Mouse (Mus musculus): Measurements from ENCODE around the gene Fate1. TPM values are rescaled to one million over a fixed set of nuclear protein-coding genes. Genes with fewer than 3 reads are reported as not detected.

Fate1 gene
- polyA plus RNA-seq (2015; fragmentation: Nextera tagmentation; extraction: Ambion mirVana): not detected in 2 replicates

DNA sequence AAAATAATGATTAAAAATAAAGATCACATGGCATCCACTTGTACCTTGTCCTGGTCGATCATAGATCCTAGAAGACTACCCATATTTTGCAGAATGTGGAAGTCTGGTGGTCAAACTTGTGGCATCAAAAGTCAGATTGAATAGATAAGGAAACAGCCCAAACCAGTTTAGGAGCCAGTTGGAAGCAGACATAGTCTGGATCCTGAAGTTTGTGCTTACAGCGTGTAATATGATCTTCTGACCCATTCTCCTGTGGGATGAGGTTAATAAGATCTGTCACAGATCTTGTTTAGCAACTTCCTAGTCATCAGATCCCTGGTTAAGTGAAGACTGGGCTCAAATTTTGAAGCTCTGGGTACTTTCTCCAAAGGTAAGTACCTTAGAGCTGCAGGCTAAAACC is at the start of gene Fate1:
TSS of gene Fate1 (plus strand) at position 301 of the 400 bp plus-strand sequence.

GRCm38 (mm10) chrX:71962073-71963051 is 10.4 kb upstream of the Fate1 start, which contains the start of gene Prrg3:
Prrg3 (plus strand) TSS chrX:71962624.

DNA sequence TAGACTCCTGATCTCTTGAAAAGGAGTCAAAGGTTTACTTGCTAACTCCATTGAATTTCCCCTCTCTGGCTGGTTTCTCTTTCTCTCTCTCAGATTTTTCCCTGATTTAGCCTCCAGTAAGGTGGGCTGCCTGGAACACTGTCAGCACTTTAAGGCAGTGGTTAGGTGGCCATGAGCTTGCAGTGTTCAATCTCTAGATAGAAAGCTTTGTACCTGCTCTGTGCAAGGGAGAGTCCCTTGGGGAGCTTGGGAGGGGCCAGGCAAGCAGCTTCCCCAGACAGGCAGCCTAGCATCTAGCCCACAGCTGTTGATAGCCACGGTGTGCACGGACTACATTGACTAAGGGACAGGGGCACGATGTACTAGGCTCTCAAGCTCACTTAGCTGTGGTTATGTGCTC is 18.8 kb downstream of the Fate1 start, which contains the start of gene Cnga2:
TSS of gene Cnga2 (plus strand) at position 301 of the 400 bp plus-strand sequence.

Other genes with a start within 250 kb of the Fate1 start
- gene Vma21, start 157.1 kb upstream of the Fate1 start, polyA plus RNA-seq (2015; fragmentation: Nextera tagmentation; extraction: Ambion mirVana): 70.0 and 74.2 TPM in 2 replicates
- not detected in 2 replicates for gene Gm1141, start 52.0 kb upstream of the Fate1 start, polyA plus RNA-seq (2015; fragmentation: Nextera tagmentation; extraction: Ambion mirVana)
- gene Prrg3, start 10.4 kb upstream of the Fate1 start, polyA plus RNA-seq (2015; fragmentation: Nextera tagmentation; extraction: Ambion mirVana): 10.0 TPM in 2 replicates
- gene Cnga2, start 18.9 kb downstream of the Fate1 start, polyA plus RNA-seq (2015; fragmentation: Nextera tagmentation; extraction: Ambion mirVana): 0.13 and 0.25 TPM in 2 replicates
- not detected in 2 replicates for gene Magea4, start 249.0 kb downstream of the Fate1 start, polyA plus RNA-seq (2015; fragmentation: Nextera tagmentation; extraction: Ambion mirVana)

Data from neural tube, postnatal 0 days (tissue).